Mouse (Mus musculus) testis, adult 2 months (tissue): ENCODE measurements around the gene Wasf2.

Experiments
- CTCF ChIP-seq: fragments of 200-500 bp; IDR thresholded peaks from 2 replicates; pipeline ENCODE4 v1.5.1; 2012; ENCODE audit warnings: low read depth, mild to moderate bottlenecking, inconsistent platforms, low read length, moderate library complexity; ENCODE audit not compliant: control insufficient read depth, insufficient read depth, insufficient replicate concordance
- POLR2A ChIP-seq: fragments of 200-500 bp; IDR thresholded peaks from 2 replicates; pipeline ENCODE4 v1.6.1; 2012; ENCODE audit warnings: low read depth, mild to moderate bottlenecking, inconsistent platforms, low read length, moderate library complexity; ENCODE audit not compliant: control insufficient read depth

DNA sequence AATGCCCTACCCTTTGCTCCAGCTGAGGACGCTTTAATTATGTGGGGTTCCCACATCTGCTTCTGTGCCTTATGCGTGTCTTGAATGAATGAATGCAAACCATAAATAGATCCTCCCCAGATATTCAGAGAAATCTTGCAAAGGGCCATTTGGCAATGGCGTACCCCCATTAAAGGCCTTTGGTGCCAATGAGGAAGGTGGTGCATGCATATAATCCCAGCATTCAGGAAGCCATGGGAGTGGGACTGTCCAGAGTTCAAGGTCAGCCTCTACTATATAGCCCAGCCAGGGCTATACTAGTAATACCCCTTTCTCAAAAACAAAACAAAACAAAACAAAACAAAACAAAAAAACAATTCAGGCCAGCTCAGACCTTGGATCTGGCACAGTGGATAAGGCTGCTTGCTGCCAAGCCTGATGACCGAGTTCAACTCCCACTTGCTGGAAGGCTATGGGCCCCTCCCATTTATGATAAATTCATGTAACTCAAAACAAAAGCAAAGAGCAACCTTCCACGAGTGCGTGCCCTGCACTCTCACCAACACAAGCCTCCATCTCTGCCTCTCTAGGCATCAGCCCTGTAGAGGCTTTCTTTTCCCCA lies 11.4 kb upstream of the Wasf2 start:
- no peak for TF ChIP-seq POLR2A
- no peak for TF ChIP-seq CTCF
